Mouse (Mus musculus): ENCODE data around the gene Gm42742.

DNA sequence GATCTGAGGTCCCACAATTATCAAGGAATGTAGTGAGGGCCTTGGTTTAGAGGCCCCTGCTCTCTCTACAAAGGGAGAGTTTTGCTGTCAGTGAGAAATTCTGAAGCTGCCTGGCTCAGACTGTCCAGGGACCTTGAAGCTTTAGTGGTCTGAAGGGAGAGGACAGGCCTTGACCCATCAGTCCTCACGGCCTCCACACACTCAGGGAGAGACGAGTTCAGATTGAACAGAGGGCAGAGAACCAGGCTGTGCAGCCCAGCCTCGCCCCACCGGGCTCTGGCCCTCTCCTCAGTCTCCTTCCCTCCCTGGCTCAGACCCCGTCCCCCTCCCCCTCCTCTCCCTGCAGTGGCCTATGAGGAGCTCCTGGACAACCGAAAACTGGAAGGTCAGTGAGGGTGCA is 53.5 kb downstream of the Gm42742 start:
- TF ChIP-seq CTCF (IDR thresholded peaks at IDR 0.05; ENCODE audit: borderline replicate concordance, insufficient read depth, low read depth, low read length) (no peak), POLR2A (IDR thresholded peaks at IDR 0.05; ENCODE audit: borderline replicate concordance, insufficient read depth, low read length) (no peak)

Measured in cerebellum, adult 2 months (tissue).